Mouse (Mus musculus) lung, postnatal 36 days (tissue): ENCODE data around the gene Gm8439.
"Not testable (repeated sequence)": the region's sequence is repeated elsewhere in the genome, so short reads cannot be mapped to it uniquely, and the experiment has no call there.

ENCODE experiments used
- DNase-seq: peaks from one replicate; pipeline ENCODE4 v3.0.0; 2022; ENCODE audit warnings: mixed read lengths

Gene Gm8439

GRCm38 (mm10) chr4:120588445-120588844 is at the start of gene Gm8439:
TSS of gene Gm8439 (plus strand) at chr4:120588745.
- no peak for DNase-seq

DNA sequence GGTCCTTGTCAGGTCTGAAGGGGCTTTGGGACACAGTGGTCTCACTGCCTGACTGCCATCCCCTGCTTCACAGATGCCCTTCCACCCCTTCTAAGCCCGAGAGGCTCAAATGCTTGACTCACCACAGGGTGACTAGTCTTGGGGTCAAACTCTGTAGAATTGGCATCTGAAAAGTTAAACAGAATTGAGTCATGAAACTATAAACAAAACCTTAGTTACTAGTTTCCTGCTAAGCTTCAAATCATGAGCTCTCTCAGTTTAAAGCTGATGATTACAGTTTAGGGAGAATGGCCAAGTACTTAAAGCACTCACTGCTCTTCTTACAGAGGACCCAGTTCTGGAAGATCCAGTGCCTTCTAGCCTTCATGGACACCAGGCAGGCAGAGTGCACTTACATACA is 43.6 kb upstream of the Gm8439 start:
- DNase-seq: no peak

DNA sequence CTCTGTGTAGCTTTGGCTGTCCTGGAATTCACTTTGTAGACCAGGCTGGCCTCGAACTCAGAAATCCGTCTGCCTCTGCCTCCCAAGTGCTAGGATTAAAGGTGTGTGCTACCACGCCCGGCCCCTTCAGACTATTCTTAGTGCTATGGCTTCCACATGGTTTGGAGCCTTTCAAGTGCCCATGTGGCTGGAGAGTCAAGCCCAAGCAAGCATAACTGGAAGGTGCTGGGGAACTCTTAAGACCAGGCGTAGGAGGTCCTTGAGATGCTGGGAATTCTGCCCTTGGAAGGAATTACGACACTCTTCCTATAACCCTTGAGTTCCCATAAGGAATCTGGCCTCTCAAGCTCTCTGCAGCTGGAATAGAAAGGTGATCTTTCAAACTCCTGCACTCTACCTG is 32.0 kb upstream of the Gm8439 start:
- peak; percentile 65 for DNase-seq

GRCm38 (mm10) chr4:120565726-120566125 is 22.8 kb upstream of the Gm8439 start:
- peak; percentile 21 for DNase-seq

DNA sequence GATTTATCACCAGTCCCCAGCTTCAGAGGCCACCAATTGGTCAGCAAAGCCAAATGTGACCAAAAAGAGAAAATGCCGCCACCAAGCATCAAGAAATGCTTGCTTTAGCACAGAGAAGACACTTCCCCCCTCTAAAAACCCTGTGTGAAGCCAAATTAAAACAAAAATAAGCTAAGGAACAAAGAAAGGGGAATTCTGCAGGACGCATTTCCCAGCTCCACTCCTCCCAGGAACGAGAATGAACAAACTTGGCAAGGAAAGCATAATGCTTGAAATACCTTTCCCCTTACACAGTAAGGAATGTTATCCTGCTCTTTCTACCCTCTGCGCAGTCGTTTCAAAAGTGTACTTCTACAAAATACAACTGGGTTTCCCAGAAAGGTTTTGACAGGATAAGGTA is 20.5 kb upstream of the Gm8439 start:
- DNase-seq: peak; percentile 63

- peak; percentile 3 for DNase-seq
These were observed 19.5 kb upstream of the Gm8439 start for GRCm38 (mm10) chr4:120569025-120569424.

DNA sequence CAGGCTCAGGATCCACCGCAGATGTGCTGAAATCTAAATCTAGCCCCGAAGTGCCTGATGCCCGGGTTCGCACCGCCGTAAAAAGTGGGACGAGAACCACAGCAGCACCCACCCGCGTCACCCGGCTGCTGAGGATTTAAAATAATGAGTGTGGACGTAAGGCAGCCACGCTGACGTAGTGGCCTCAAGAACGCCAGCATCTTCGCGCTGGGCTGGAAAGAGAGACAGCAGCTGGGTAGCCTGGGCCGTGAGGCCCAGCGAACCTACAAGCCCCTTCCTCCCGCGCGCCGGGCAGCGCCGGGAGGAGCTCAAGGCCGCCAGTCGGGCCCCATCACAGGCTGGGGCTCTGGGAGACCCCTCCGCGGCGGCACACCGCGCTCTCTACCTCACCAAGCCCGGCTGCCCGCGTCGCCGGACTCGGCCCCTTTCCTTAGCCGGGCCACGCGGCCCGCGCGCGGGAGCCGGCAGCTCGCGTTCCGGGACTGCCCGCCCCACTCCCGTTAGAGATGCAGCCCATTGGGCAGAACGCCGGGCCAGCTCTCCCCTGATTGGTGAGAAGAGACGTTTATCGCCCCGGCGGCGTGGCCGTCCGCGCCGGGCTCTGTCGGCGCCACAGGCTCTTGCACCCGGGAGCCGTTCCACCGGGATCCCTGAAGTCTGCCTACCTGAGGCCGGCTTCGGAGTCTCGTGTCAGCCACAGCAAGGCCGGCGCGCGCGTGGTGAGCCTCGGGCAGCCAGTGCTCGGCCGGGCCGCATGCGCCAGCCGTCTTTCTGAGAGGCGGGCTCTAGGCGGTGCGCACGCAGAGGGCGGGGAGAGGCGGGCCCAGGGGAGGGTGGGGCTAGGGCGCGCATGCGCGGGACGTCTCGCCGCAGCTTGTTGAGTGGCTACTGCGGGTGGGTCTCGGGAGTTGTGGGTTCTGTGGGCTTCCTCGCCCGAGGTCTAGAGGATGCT is 18.8 kb upstream of the Gm8439 start, which contains the start of gene Ctps:
TSS of gene Ctps (minus strand) at position 791 of the 952 bp plus-strand sequence.
- DNase-seq: peak; percentile 94

DNA sequence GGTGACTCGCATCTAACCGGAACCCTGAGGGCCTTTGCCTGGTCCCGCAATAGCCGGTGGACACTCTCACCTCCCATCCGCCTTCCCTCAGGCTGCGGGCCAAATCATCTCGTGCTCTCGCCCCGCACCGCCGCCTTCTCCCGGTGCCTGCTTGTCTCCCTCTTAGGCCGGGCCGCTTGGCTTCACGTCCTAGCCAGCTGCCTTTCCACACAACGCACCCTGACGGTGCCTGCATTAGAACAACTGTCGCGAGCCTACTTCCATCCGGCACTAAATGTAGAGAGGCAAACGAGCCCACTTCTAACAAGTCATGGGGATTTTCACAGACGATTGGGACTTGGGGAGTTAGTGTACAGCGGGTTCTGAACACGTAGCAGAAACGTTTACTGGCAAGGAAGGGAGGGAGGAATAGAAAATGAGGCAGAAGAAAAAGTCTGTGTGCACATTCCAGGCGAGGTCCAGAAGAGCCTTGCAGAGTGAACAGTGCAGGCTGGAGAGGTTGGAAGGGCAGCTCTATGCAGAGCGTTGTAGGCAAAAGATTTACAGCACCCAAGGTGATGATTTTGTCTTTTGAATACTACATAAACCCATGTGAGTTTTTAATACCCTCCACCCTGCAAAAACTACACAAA is 18.0 kb upstream of the Gm8439 start:
- no peak for DNase-seq

GRCm38 (mm10) chr4:120571070-120571464 is 17.5 kb upstream of the Gm8439 start:
- DNase-seq: peak; percentile 4

- DNase-seq: peak; percentile 10
These were observed 16.9 kb upstream of the Gm8439 start for GRCm38 (mm10) chr4:120571691-120572090.

GRCm38 (mm10) chr4:120580894-120581293 is 7.7 kb upstream of the Gm8439 start:
- DNase-seq: no peak

GRCm38 (mm10) chr4:120581711-120582110 is 6.8 kb upstream of the Gm8439 start:
- no peak for DNase-seq

DNA sequence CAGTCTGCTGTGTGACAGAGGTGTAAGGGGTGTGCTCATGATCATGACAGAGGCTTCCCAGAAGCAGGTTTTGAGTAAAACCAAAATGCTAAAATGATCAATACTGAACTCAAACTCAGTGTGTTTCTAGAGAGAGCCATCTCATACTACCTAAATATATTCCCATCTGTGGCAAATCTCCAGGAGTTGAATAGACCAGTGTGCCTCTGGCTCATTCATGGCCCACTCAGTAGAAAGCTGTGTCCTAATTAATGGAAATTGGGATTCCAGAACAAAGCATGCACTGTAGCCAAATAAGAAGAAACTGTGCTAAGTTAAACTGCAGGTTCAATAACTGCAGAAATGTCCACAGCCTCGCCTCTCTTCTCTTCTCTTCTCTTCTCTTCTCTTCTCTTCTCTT is 1.6 kb upstream of the Gm8439 start:
- no peak for DNase-seq

DNA sequence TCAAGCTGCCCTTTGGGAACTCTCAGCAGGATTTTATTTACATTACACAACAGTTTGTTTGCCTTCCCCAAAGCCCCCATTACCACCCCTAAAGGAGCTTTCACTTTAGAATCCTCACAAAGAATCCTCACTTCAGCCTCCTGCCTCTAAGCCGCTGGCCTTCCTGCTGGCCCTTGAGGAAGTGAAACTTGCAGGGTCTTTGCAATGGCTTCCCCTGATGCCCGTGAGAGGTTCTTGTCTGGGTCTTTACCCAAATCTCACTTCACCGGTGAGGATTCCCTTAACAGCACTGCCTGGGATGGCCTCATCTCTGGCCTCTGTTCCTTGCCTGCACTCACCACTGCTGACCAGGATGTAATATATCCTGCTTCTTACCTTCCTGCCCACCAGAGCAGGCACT is 525 bp downstream of the Gm8439 start:
- DNase-seq: no peak

DNA sequence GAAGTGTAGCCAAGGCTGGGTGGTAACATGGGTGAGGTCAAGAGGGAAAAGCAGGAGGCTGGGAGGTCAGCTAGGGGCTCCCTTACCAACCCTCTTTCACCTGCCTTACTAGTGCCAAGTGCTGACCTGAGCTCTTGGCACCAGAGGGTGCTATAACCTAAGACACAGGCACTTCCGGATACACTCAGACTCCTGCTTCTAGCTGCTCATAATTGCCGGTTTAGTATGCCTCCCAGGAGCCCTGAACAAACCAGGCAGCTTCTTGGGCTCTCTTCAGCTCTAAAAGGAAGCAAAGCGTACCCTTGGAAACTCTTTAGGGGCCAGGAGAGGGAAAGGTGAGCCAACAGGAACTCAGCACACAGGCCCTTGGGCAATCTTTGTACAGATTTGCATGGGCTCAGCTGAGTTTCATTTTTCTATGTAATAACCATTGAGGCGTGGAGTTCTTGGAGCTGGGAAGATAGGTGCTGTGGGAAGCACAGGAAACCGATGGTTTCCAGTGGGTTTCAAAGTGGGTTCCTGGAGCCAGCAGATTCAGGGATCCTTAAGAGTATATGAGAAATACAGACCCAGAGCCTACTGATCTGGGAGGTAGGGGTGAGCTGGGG is 1.4 kb downstream of the Gm8439 start:
- peak; percentile 82 for DNase-seq

- DNase-seq: no peak
These were observed 2.4 kb downstream of the Gm8439 start for GRCm38 (mm10) chr4:120590973-120591372.

DNA sequence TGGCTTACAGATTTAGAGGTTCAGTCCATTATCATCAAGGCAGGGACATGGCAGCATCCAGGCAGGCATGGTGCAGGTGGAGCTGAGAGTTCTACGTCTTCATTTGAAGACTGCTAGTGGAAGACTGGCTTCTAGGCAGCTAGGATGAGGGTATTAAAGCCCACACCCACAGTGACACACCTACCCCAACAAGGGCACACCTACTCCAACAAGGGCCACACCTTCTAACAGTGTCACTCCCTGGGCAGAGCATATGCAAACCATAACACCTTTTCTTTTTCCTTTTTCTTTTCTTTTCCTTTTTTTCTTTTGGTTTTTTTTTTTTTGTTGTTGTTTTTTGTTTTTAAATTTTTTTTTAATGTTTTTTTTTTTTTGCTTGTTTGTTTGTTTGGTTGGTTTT is 7.7 kb downstream of the Gm8439 start:
- not testable (repeated sequence) for DNase-seq

- no peak for DNase-seq
These were observed 10.4 kb downstream of the Gm8439 start for GRCm38 (mm10) chr4:120598922-120599321.

GRCm38 (mm10) chr4:120601774-120602173 is 13.2 kb downstream of the Gm8439 start:
- no peak for DNase-seq

GRCm38 (mm10) chr4:120602669-120603068 is 14.1 kb downstream of the Gm8439 start:
- no peak for DNase-seq

DNA sequence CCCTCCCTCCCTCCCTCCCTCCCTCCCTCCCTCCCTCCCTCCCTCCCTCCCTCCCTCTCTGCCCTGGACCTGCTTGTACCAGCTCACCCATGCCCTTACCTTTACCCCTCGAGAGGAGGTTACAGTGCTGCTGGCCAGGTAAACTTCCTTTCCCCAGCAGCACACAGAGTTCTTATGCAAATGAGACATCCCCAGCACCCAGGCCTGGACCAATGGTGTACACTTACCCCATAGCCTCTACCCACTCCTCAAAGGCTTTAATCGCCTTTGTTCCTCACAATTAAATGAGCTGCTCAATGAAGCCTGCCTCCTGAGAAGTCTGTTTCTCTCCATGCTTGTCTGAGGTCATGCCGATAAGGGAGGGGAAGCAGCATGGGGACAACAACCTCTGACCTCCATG is 18.4 kb downstream of the Gm8439 start:
- DNase-seq: no peak

DNA sequence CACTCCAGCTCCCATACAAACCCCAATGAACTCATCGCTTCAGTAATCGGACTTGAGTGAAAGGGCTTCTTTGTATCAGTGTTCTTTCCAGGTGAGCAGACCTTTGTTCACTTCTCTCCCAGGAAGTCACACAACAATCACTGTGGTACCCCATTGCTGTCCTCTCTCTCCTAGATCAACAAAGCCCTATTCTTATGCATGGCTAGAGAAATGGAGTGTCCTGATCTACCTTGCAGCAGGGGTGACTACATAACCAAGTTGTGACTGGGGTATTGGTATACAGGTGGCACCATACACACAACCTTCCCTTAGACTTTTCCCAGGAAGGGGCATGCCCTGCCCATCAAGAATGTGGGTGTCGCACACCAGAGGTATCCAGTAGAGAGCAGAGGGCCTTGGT is 22.5 kb downstream of the Gm8439 start:
- DNase-seq: no peak

DNA sequence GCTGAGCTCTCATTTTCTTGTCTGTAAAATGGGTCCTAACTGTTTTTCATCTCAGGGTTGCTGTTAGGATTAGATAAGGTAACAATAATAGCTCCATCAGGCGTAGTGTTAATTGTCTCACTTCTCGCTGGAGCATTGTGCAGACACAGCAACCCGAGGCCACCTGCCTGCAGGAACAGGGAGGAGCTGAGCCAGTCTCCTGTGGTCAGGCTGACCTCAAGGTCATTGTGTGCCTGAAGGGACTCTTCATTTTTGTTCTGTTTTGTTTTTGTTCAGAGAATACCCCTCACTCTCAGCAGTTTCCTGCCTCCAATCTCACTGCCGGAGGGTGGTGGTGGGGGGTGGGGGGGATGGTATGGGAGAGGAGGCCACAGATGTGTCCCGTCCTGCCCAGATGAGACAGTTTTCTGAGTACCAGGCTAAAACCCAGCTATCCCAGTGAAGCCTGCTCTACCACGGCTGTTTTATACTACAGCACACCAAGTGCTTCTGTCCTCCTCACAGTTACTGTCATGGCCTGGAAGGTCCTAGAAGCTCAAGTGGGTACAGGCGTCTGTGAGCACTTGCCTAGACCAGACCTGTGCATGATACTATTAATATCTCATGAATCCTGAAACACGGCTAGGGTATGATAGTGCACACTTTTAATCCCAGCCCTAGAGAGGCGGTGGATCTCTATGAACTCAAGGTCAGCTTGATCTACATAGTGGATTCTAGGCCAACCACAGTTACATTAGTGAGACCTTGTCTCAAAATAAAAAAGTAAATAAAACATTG is 23.9 kb downstream of the Gm8439 start:
- DNase-seq: no peak
